Mouse (Mus musculus): ENCODE measurements around the gene Acbd5.

GRCm38 (mm10) chr2:23042189-23042588 lies 25.8 kb upstream of the Acbd5 start:
- no peak for TF ChIP-seq MAFK (IDR thresholded peaks at IDR 0.05; ENCODE audit: borderline replicate concordance, low read depth, low read length)
- TF ChIP-seq CTCF (IDR thresholded peaks at IDR 0.05 in 2 of 3, conservative IDR thresholded peaks at IDR 0.05 in 1 of 3; ENCODE audit: control insufficient read depth in 1 of 3, insufficient read depth in 1 of 3, low read depth in 2 of 3, low read length in 3 of 3, poor library complexity in 1 of 3, severe bottlenecking in 1 of 3): no peak
- TF ChIP-seq NRF1 (IDR thresholded peaks at IDR 0.05; ENCODE audit: insufficient read depth, low read depth, low read length, poor library complexity, severe bottlenecking): no peak
- TF ChIP-seq NELFE (IDR thresholded peaks at IDR 0.05; ENCODE audit: low read depth, low read length): no peak
- TF ChIP-seq USF2 (IDR thresholded peaks at IDR 0.05; ENCODE audit: borderline replicate concordance in 1 of 2, insufficient read depth in 1 of 2, low read depth in 1 of 2, low read length in 2 of 2): no peak
- no peak for TF ChIP-seq EP300 (IDR thresholded peaks at IDR 0.05; ENCODE audit: low read depth in 1 of 2, low read length in 2 of 2)
- TF ChIP-seq CHD2 (IDR thresholded peaks at IDR 0.05; ENCODE audit: low read length): no peak
- TF ChIP-seq MXI1 (IDR thresholded peaks at IDR 0.05; ENCODE audit: low read depth, low read length): no peak
- no peak for TF ChIP-seq JUND (IDR thresholded peaks at IDR 0.05; ENCODE audit: low read depth, low read length)
- no peak for TF ChIP-seq SMC3 (IDR thresholded peaks at IDR 0.05; ENCODE audit: low read depth, low read length)

Measured in MEL (cell line).